Mouse (Mus musculus) layer of hippocampus, adult 2 months (tissue): ENCODE results near the gene Rnase12. TPM values are rescaled to one million over a fixed set of nuclear protein-coding genes. Genes with fewer than 3 reads are reported as not detected.

Experiments used
- DNase-seq, 2 experiments: peaks; one replicate each; pipeline ENCODE4 v3.0.0; 2022; ENCODE audit warnings: low spot score in 2 of 2
- H3K27ac ChIP-seq: fragments of 200-600 bp; 2 replicates; pipeline ENCODE4 v1.8.1; 2022
- H3K4me3 ChIP-seq: fragments of 200-600 bp; 2 replicates; pipeline ENCODE4 v1.8.1; 2022; ENCODE audit warnings: mild to moderate bottlenecking
- CTCF ChIP-seq: fragments of 200-600 bp; conservative IDR thresholded peaks from 2 replicates; pipeline ENCODE4 v1.8.1; 2022; ENCODE audit warnings: antibody characterized with exemption, mild to moderate bottlenecking, moderate library complexity
- total RNA-seq, 2 experiments: library from RNA; stranded (reverse); gene quantifications; 2 replicates each; pipeline ENCODE4 v1.2.3; 2021

The Rnase12 gene
- total RNA-seq, 2 experiments from 2014 or later, result not detected

DNA sequence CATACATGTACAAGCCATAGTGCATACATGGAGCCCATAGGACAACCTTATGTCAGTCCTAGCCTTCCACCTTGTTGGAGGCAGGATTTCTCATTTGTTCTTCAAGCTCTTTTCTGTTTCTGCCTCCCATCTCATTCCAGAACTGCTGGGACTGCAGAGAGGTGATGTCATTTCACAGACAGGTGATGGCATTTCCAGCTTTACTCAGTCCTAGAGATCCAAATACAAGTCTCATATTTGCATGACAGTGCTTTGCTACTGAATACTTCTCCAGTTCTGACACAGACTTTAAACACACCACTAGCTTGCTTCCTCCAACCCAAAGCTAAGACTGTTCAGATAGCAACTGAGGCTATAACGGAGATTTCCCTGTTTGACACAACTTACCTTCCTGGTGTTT lies 21.7 kb upstream of the Rnase12 start:
- no peak for TF ChIP-seq CTCF
- Histone ChIP-seq H3K4me3 (no peak overlapping the region), H3K27ac (no peak overlapping the region)
- DNase-seq, result no peak

DNA sequence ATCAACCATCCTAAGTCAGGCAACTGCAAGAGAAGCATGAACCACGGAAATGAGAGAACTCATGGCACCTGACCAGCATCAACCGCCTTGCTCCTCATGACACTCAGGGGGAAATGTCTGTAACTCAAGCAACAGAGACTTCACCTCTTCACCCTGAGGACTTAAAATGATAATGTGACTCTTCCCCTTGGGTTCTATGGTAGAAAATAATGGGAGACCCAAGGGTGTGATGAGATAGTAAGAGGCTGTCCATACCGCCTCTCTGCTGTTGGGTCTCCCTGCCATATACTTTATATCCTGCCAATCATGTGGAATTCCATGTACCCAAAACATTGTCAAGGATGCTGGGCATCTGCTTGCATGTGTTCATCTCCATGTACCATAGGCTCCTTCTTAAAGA lies 16.9 kb upstream of the Rnase12 start, which contains the start of gene Olfr750:
Olfr750 (minus strand) TSS at position 101 of the 400 bp plus-strand sequence.
- Histone ChIP-seq H3K4me3 (no peak within 1 kb of the TSS), H3K27ac (no peak within 1 kb of the TSS)
- no peak for DNase-seq
- TF ChIP-seq CTCF, result no peak

DNA sequence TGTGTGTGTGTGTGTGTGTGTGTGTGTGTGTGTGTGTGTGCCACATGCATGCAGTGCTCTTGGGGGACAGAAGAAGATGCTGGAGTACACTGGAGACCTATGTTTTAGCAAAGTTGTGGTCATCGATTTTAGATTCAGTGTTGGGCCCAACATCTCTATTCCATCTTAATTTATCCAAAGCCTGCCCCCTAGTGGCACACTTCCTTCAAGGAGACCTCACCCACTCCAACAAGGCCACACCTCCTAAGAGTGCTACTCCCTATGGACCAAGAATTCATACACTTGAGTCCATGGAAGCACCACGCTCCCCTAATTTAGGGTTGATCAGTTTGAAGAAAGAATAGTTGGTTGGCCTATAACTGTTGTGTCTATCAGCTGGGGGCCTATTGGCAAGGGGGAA lies 12.2 kb upstream of the Rnase12 start:
- Histone ChIP-seq H3K4me3 (no peak overlapping the region), H3K27ac (no peak overlapping the region)
- TF ChIP-seq CTCF, result peak; percentile 60
- DNase-seq, result no peak

DNA sequence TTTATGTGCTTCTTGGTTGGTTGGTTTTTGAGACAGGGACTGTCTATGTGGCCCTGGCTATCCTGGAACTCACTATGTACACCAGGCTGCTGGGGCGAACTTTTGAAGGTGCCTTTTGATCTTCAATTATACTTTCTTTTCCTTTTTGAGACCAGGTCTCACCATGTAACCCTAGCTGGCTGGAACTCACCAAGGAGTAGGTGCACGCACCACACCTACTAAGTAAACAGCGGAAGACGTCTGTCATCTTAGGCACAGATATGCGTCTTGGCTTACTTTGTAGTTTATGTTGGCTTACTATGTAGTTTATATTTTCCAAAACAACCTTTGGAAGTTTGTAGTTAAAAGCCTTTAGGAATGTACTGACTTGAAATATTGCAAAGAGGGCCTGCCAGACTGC lies 11.5 kb upstream of the Rnase12 start:
- H3K27ac ChIP-seq, result no peak overlapping the region
- no peak for DNase-seq
- H3K4me3 ChIP-seq, result no peak overlapping the region
- TF ChIP-seq CTCF, result no peak

DNA sequence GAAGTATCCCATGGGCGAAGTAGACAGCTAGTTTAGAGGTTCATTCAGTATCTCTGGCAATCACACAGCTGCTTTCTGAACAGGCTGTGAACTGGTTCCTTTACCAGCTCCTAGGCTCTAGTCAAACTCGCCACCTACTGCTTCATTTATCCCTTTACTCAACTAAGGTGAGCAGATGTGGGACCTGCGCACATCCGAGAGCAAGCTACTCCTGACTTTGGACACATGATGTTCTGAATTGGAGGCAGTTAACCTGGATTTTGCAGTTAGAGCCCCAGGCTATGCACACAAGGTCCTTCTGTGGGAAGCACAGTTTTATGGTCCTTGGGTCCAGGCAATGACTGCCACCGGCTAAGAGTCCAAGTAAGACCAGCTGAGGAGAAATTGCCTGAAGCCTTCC lies 3.3 kb upstream of the Rnase12 start:
- TF ChIP-seq CTCF, result no peak
- DNase-seq, result no peak

DNA sequence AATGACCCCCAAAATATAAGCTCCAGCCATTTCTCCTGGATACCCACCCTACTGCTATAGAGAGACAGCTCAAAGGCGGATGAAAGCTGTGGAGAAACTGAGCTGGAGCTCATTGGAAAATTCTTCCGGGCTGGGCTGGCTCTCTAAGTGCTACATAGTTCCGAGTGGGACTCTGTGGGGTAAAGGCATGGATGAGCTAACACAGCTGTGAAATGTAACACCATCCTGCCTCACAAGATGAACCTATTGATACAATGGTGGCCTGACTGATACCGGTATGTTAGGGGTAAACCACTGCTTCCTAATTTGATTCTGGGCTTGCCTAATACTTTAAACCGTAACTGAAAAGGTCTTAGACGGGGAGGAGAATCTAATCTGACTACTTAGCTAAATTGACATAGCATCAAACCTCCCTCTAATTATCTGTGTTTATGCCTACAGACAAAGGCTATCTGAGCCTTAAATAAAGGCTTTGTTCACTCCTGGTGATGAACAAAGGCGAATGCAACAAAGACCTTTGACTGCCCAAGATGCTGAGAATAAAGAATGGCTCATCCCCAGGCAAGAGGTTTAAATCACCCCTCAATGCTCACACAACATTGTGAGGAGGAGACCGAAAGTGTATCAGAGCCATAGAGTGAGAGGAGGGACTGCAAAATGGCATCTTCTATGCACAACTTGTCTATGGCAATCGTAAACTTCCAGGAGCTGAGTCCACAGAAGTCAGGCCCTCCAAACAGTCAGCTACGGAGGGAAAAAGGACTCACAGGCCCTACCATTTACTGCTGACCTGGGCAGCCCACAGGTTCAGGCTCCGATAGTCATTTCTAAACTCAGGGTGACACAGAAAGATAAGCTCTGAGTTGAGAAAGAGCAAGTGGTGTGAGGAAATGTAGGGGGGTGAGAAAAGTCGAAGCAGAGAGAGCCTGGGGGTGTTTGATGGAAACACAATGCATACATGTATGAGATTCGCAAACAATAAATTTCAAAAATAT lies 2.9 kb downstream of the Rnase12 start:
- DNase-seq, result no peak
- Histone ChIP-seq H3K27ac (no peak overlapping the region), H3K4me3 (no peak overlapping the region)
- TF ChIP-seq CTCF, result no peak

More for the DNA sequence above, 3.3 kb upstream of the Rnase12 start:
- Histone ChIP-seq H3K4me3 (no peak overlapping the region), H3K27ac (no peak overlapping the region)

DNA sequence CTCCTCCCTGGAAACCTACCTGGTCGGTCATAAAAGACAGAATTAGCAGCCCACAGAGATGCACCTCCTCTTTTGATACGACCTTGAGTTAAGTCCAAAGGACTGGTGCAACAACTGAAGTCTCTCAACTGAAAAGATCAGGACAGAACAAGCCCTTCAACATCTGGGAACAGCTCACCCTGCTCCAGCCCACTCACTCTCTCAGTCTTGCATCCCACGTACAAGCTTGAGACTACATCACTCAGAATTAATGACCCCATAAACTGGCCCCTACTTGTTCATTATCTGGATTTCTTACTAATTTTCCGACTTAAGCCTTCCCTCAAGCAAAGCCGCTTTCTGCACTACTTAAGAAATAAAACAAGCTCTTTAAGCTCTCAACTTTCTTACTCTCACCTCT lies 4.3 kb downstream of the Rnase12 start:
- no peak for DNase-seq
- no peak for TF ChIP-seq CTCF
- Histone ChIP-seq H3K27ac (no peak overlapping the region), H3K4me3 (no peak overlapping the region)

DNA sequence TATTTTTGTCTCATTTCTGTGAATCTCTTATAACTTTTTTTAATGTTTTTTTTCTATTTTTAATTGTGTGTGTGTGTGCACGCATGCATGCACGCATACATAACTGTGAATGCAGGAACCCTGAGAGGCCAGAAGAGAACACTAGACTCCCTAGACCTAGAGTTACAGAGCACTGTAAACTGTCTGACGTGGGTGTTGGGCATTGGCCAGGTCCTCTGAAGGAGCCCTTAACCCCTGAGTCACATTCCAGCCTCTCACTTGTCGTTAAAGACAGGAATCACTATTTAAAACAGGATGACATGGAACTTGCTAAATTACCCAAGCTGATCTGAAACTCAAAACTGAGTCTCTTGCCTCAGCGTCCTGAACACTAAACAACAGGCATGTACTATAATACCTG lies 5.5 kb downstream of the Rnase12 start:
- no peak overlapping the region for H3K27ac ChIP-seq
- DNase-seq, result no peak
- TF ChIP-seq CTCF, result no peak
- no peak overlapping the region for H3K4me3 ChIP-seq

DNA sequence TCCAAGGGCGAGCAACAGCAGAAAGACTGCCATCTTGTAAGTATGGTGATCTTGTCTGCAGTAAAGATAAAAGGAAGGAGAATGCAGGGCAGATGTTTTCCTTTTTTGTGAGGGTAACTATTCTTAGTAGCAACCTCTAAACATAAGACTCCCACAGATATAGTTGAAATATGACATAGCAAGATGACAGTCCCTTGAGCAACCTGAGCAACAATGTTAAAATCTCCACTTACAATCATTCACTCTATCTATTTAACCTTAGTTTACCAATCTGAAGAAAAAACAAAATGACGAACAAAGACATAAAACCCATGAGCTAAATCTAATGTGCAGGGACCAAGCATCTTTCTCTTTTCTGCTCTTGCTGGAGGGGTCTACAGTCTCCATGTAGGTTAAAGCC lies 7.4 kb downstream of the Rnase12 start, which contains the start of gene Rnase11:
Rnase11 (minus strand) TSS at position 101 of the 400 bp plus-strand sequence.
- Histone ChIP-seq H3K4me3 (no peak within 1 kb of the TSS), H3K27ac (no peak within 1 kb of the TSS)
- TF ChIP-seq CTCF, result no peak
- no peak for DNase-seq

DNA sequence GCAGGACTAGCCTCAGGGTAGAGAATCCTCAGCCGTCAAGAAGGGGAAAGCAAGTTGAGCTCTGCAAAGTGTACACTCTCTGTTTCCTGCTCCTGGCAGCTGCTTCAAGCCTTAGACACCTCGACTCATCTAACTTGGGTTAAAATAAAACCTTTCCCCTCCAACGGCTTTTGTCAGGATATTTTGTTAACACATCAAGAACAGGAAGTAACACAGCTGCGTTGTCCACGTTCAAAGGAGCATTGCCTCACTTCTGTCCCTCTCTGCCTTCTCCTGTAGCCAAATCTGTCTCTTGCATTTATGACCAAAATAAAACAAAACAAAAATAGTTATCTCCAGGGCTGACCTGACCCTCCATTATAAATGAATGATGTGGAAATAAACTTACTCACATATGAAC lies 9.6 kb downstream of the Rnase12 start:
- DNase-seq, result no peak
- H3K27ac ChIP-seq, result no peak overlapping the region
- no peak overlapping the region for H3K4me3 ChIP-seq
- no peak for TF ChIP-seq CTCF

DNA sequence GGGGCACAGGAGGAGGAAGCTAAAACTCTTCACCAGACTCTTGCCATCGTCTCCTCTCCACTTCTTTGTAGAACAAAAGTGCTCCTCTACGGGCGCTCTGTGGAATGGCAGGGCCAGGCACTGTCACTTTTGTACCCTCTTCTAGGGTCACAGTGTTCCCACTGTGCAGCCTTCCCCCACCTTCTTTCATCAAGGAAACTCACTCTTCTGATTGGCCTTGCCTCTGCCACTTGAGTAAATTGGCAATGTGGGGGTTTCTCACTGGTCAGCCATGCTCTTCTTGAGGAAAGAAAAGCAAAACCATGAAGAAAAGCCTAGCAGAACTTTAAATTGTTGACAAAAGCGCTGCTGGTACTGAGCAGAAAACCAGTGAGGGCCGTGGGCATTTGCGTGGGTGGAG lies 15.7 kb downstream of the Rnase12 start, which contains the start of gene Rnase9:
Rnase9 (minus strand) TSS at position 101 of the 400 bp plus-strand sequence.
- no peak for DNase-seq
- no peak within 1 kb of the TSS for H3K27ac ChIP-seq
- TF ChIP-seq CTCF, result no peak; the same call in 1 of the 2 replicates

DNA sequence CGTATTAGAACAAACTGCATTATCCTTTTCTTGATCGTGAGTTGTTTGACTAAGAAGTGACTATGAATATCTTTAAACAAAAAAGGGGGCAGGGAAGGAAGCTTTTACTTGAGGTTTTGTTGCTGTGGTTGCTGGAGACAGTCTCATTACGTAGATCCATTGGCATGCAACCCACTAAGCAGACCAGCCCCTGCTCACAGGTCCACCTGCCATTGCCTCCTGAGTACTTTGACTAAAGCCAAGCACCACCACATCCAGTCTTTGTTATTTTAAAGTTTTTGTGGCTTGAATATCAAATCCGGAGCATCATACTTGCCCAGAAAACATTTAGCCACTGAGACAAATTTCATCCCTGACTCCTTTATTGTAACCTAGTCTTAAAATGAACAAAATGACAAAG lies 21.2 kb downstream of the Rnase12 start:
- Histone ChIP-seq H3K4me3 (no peak overlapping the region), H3K27ac (no peak overlapping the region)
- no peak for DNase-seq
- TF ChIP-seq CTCF, result no peak

More for the DNA sequence above, 15.7 kb downstream of the Rnase12 start, which contains the start of gene Rnase9:
- H3K4me3 ChIP-seq, result no peak within 1 kb of the TSS

DNA sequence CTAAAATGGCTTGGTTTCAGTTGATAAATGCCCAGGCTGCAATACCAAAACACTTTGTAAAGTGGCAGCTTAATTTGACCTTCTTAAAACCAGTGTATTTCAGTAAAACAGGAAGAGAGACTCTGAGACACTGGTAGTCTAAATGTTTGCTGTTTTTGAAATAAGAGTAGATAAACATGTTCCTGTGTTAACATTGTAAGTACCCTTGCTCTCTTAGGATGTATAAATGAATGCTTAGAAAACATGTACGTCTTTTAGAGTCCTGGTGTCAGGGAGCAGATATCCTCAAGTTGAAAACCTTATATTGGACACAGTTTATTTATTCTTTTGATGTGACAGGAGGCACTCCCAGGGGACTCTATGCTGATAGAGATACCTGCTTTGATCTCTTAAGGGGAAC lies 22.3 kb downstream of the Rnase12 start:
- DNase-seq, result no peak
- TF ChIP-seq CTCF, result no peak
- Histone ChIP-seq H3K27ac (no peak overlapping the region), H3K4me3 (no peak overlapping the region)
